Mouse (Mus musculus): ENCODE measurements around the gene Hist1h2ab. TPM values are rescaled to one million over a fixed set of nuclear protein-coding genes. Genes with fewer than 3 reads are reported as not detected.

Gene Hist1h2ab
- 12.8 TPM for total RNA-seq (2023)

GRCm38 (mm10) chr13:23750839-23751477 lies at the start of gene Hist1h2ab:
TSS of gene Hist1h2ab (plus strand) at chr13:23751126.

DNA sequence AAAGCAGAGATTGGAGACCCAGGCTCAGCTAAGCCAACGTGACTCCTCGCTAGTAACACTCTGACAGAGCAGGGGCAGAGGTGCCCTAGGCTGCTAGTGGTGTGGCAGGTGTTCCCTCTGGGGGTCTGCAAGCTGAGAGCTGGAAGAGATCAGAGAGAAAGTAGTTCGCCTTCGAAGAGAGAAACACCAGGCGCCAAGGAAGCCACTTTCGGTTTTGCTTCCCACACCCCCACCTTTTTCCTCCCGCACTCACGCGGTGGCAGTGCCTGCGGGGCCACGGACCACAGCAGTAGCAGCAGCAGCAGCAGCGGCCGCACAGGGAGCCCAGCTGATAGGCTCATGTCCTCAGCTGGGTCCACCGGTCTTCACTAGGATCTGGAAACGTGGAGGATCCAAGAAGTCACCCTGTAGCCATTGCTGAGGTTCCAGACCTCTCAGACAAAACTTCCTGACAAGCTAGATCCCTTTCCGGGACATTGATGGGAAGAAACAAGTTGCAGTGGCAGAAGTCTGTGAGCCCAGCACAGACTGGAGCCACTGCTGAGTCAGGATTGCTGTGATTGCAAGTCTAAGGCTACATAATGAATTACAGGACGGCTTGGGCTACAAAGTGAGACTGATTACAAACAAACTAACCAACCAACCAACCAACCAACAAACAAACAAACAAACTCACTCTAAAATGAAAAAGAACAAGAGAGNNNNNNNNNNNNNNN lies 40.4 kb upstream of the Hist1h2ab start, which contains the start of gene Hfe:
TSS of gene Hfe (minus strand) at position 481 of the 716 bp plus-strand sequence.

DNA sequence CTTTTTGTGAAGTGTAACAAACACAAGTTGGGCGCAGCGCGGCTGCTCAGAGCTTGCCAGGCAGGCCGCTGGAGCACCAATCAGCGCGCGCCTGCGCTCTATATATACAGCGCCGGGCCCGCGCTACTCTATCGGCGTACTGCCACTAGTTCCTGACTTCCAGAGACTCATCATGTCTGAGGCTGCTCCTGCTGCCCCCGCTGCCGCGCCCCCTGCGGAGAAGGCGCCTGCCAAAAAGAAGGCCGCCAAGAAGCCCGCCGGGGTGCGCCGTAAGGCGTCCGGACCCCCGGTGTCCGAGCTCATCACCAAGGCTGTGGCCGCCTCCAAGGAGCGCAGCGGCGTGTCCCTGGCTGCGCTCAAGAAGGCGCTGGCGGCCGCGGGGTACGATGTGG lies 12.3 kb upstream of the Hist1h2ab start, which contains the start of gene Hist1h1c:
TSS of gene Hist1h1c (plus strand) at position 132 of the 392 bp plus-strand sequence.

DNA sequence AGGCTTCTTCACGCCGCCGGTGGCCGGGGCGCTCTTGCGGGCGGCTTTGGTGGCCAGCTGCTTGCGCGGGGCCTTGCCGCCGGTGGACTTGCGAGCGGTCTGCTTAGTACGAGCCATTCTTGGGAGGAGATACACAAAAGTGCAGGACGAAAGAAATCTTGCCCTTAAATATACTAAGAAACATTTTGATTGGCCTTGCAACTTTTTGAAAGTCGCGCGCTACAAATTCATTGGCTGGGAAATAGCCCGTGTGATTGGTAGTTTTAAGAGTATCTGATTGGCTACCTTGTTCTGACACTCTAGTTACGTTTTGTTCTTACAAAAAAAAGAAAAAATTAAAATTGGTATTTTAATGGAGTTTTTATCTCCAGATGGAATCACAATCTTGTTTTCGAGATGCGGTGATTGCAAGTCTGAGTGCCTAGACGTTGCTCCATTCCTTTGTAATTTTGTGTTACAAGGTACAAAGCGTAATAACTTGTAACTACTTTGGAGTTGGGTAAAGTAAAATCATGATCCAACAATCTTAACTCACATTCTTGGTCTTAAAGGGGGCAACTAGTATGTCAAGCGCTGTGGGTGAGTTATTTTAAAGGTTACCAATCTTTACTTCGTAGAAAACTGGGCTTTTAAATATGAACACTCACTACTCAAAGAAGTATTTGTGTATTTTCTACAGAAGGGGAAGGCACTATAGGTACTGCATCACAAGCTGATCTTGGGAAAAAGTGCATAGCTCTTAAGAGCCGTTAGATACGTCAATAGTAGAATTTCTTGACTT lies 5.4 kb upstream of the Hist1h2ab start, which contains the start of gene Hist1h3c:
TSS of gene Hist1h3c (minus strand) at position 222 of the 781 bp plus-strand sequence.

GRCm38 (mm10) chr13:23746201-23747080 lies 4.5 kb upstream of the Hist1h2ab start, which contains the start of gene Hist1h2bb:
TSS of gene Hist1h2bb (plus strand) at chr13:23746734.

GRCm38 (mm10) chr13:23752067-23752741 lies 1.3 kb downstream of the Hist1h2ab start, which contains the start of gene Hist1h3b:
TSS of gene Hist1h3b (plus strand) at chr13:23752267.

GRCm38 (mm10) chr13:23756790-23757189 lies 5.9 kb downstream of the Hist1h2ab start, which contains the start of gene Hist1h4b:
TSS of gene Hist1h4b (plus strand) at chr13:23757013.

DNA sequence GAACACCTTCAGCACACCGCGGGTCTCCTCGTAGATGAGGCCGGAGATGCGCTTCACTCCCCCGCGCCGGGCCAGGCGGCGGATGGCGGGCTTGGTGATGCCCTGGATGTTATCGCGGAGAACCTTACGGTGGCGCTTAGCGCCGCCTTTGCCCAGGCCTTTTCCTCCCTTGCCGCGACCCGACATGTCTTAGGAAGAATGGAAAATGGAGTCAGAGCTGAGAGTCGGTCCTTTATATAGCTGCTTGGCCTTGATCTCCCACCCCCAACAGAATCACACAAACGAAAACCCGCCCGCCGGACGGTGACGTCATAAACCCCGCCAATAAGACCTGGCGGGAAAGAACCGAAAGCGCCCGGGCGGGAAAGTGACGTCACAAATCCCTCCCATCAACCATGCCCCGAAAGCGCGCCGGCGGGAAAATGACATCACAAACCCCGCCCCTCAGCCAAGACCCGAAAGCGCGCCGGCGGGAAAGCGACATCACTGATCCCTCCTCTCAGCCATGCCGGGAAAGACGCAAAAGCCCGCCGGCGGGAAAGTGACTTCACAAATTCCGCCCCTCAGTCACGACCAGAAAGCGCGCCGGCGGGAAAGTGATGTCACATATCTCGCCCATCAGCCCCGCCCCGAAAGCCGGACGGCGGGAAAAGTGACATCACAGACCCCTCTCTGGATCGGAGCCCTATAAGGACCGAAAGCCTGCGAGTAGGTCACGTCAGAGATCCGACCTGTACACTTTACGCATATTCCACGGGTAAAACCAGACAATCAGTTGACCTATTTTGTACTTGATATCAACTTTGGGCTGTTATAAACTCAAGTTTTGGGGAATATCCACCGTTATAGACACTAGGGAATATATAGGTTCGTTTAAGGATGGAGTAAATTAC lies 10.3 kb downstream of the Hist1h2ab start, which contains the start of gene Hist1h4a:
TSS of gene Hist1h4a (minus strand) at position 259 of the 893 bp plus-strand sequence.

DNA sequence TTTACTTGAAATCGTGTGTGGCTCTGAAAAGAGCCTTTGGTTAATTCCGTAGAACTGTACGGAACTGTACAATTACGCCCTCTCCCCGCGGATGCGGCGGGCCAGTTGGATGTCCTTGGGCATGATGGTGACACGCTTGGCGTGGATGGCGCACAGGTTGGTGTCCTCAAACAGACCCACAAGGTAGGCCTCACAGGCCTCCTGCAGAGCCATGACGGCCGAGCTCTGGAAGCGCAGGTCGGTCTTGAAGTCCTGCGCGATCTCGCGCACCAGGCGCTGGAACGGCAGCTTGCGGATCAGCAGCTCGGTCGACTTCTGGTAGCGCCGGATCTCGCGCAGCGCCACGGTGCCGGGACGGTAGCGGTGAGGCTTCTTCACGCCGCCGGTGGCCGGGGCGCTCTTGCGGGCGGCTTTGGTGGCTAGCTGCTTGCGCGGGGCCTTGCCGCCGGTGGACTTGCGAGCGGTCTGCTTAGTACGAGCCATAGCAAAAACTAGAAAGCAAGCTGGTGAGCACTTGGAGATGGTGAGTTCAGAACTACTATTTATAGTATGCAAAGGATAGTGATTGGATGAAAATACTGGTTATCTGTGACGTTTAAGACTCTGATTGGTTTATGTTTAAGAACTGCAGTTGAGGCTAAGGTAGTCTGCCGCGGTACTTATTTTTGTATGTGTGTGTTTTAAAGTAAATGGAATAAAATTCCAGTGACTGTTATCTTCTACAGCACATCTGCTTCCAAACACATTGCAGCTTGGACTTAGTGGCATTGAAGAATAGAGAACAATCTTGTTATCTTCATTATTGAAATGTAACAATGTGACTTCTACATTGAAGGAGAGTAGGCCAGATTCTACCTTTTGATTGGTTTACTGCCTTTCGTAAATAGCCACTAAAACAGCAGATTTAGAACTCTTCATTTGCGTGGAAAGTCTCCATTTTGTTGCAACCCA lies 11.2 kb downstream of the Hist1h2ab start, which contains the start of gene Hist1h3a:
TSS of gene Hist1h3a (minus strand) at position 516 of the 951 bp plus-strand sequence.

DNA sequence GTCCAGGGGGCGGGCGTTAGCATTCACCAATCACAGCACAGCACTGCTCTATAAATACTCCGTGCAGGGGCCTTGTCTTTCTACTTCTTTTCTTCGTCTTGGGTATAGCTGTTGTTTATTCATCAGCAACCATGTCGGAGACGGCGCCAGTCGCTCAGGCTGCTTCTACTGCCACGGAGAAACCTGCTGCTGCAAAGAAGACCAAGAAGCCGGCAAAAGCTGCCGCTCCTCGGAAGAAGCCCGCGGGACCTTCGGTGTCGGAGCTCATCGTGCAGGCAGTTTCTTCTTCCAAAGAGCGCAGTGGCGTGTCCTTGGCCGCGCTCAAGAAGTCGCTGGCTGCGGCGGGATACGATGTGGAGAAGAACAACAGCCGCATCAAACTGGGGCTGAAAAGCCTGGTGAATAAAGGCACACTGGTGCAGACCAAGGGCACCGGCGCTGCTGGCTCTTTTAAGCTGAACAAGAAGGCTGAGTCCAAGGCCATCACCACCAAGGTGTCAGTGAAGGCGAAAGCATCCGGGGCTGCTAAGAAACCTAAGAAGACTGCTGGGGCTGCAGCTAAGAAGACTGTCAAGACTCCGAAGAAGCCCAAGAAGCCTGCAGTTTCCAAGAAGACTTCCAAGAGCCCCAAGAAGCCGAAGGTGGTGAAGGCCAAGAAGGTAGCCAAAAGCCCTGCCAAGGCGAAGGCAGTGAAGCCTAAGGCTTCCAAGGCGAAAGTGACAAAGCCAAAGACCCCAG lies 12.8 kb downstream of the Hist1h2ab start, which contains the start of gene Hist1h1a:
TSS of gene Hist1h1a (plus strand) at position 81 of the 738 bp plus-strand sequence.

DNA sequence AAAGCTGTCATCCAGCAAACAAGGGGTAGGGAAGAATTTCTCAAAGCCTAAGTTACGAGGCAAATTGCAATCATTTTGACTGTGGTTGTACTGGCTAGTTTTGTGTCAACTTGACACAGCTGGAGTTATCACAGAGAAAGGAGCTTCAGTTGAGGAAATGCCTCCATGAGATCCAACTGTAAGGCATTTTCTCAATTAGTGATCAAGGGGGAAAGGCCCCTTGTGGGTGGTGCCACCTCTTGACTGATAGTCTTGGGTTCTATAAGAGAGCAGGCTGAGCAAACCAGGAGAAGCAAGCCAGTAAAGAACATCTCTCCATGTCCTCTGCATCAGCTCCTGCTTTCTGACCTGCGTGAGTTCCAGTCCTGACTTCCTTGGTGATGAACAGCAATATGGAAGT lies 18.7 kb downstream of the Hist1h2ab start, which contains the start of gene Trim38:
TSS of gene Trim38 (plus strand) at position 301 of the 400 bp plus-strand sequence.

Other genes starting within 250 kb of the Hist1h2ab start
- 194 TPM for gene Hist1h4h, start 220.1 kb upstream of the Hist1h2ab start, total RNA-seq (2023)
- gene Hist1h2af, start 217.2 kb upstream of the Hist1h2ab start, total RNA-seq (2023): 10.1 TPM
- gene Hist1h3g, start 215.7 kb upstream of the Hist1h2ab start, total RNA-seq (2023): not detected
- gene Hist1h2bh, start 207.7 kb upstream of the Hist1h2ab start, total RNA-seq (2023): 4.1 TPM
- 49.5 TPM for gene Hist1h3f, start 207.1 kb upstream of the Hist1h2ab start, total RNA-seq (2023)
- 34.0 TPM for gene Hist1h4f, start 199.5 kb upstream of the Hist1h2ab start, total RNA-seq (2023)
- gene Hist1h1d, start 197.9 kb upstream of the Hist1h2ab start, total RNA-seq (2023): 5.9 TPM
- 112 TPM for gene Hist1h3e, start 188.8 kb upstream of the Hist1h2ab start, total RNA-seq (2023)
- 7.7 TPM for gene Hist1h2ae, start 179.9 kb upstream of the Hist1h2ab start, total RNA-seq (2023)
- gene Hist1h2bg, start 179.7 kb upstream of the Hist1h2ab start, total RNA-seq (2023): 132 TPM
- gene Hist1h2bf, start 176.9 kb upstream of the Hist1h2ab start, total RNA-seq (2023): 76.2 TPM
- gene Hist1h2ad, start 176.7 kb upstream of the Hist1h2ab start, total RNA-seq (2023): 2.4 TPM
- gene Hist1h3d, start 175.4 kb upstream of the Hist1h2ab start, total RNA-seq (2023): 2.3 TPM
- gene Hist1h4d, start 169.5 kb upstream of the Hist1h2ab start, total RNA-seq (2023): 124 TPM
- 10.8 TPM for gene Hist1h2be, start 130.0 kb upstream of the Hist1h2ab start, total RNA-seq (2023)
- gene Hist1h1e, start 128.6 kb upstream of the Hist1h2ab start, total RNA-seq (2023): 135 TPM
- gene Hist1h2ac, start 67.2 kb upstream of the Hist1h2ab start, total RNA-seq (2023): 8.0 TPM
- 12.8 TPM for gene Hist1h2bc, start 66.9 kb upstream of the Hist1h2ab start, total RNA-seq (2023)
- gene Hist1h1t, start 55.3 kb upstream of the Hist1h2ab start, total RNA-seq (2023): not detected
- 109 TPM for gene Hist1h4c, start 52.7 kb upstream of the Hist1h2ab start, total RNA-seq (2023)
- gene Hfe, start 40.3 kb upstream of the Hist1h2ab start, total RNA-seq (2023): 4.6 TPM
- 627 TPM for gene Hist1h1c, start 12.3 kb upstream of the Hist1h2ab start, total RNA-seq (2023)
- 6.9 TPM for gene Hist1h3c, start 5.5 kb upstream of the Hist1h2ab start, total RNA-seq (2023)
- gene Hist1h2bb, start 4.4 kb upstream of the Hist1h2ab start, total RNA-seq (2023): 12.3 TPM
- gene Hist1h3b, start 1.1 kb downstream of the Hist1h2ab start, total RNA-seq (2023): 15.6 TPM
- gene Hist1h4b, start 5.9 kb downstream of the Hist1h2ab start, total RNA-seq (2023): 29.3 TPM
- 93.4 TPM for gene Hist1h4a, start 10.1 kb downstream of the Hist1h2ab start, total RNA-seq (2023)
- gene Hist1h3a, start 11.3 kb downstream of the Hist1h2ab start, total RNA-seq (2023): 100 TPM
- gene Hist1h1a, start 12.5 kb downstream of the Hist1h2ab start, total RNA-seq (2023): 22.0 TPM
- not detected for gene Trim38, start 18.8 kb downstream of the Hist1h2ab start, total RNA-seq (2023)
- not detected for gene Slc17a2, start 55.9 kb downstream of the Hist1h2ab start, total RNA-seq (2023)
- not detected for gene Slc17a3, start 88.3 kb downstream of the Hist1h2ab start, total RNA-seq (2023)
- not detected for gene Slc17a1, start 116.6 kb downstream of the Hist1h2ab start, total RNA-seq (2023)
- not detected for gene Slc17a4, start 163.9 kb downstream of the Hist1h2ab start, total RNA-seq (2023)
- not detected for gene Hist1h2ba, start 183.0 kb downstream of the Hist1h2ab start, total RNA-seq (2023)
- gene Hist1h2aa, start 183.3 kb downstream of the Hist1h2ab start, total RNA-seq (2023): not detected
- gene Scgn, start 240.1 kb downstream of the Hist1h2ab start, total RNA-seq (2023): not detected